Mouse (Mus musculus) erythroblast, embryonic 14.5 days (primary cell): Measurements from ENCODE around the gene Hes3.

Source experiments
- GATA1 ChIP-seq: IDR thresholded peaks from 2 replicates; pipeline ENCODE4 v1.6.1; 2012; ENCODE audit warnings: low read length, inconsistent platforms, mixed read lengths
- TAL1 ChIP-seq: IDR thresholded peaks from 3 replicates; pipeline ENCODE4 v1.6.1; 2012; ENCODE audit warnings: low read length, inconsistent platforms, mixed read lengths

DNA sequence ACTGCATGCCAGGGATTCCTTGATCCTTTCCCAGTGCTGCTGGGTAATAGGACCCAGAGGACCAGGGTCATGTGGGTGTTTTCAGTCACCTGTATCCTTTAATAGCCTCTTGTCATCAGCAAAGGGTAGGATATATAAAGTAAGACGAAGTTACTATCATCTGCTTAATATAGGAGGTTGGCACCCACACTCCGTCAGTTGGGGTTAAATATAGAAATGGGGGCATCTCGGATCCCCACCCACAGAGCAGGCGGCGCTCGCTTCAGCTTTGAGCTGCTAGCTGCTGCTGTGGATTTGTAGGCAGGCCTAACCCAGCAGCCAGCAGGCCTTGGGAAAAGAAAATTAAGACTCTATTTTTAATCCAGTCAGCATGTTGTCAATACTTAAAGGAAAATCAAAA is 45.5 kb downstream of the Hes3 start:
- no peak for TF ChIP-seq TAL1
- TF ChIP-seq GATA1, result no peak
